ENCODE assay signal across 15 mouse cellular contexts in the genomic region with DNA sequence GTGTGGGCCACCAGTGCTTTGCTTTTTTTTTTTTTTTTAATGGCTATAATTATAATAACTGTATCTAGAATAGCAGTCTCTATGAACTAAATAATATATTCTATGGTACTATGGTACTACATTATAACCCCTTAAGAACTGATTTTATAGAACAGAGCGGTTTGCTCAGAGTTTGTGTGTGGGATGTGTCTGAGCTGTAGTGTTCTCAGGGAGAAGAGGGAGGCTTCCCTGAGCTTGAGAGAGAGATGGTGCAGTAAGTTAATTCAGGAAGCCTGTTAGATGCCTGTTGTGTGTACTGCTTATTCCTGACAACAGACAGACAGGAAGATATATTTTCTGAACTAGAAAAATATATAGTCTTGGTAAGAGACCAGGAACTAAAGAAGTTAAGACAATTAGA. TPM values are rescaled to one million over a fixed set of nuclear protein-coding genes. Genes with fewer than 3 reads are reported as not detected.
"Had no signal": no experiment of that assay in that cellular context is flagged by ENCODE, and none has a peak within 500 bp of the region (broad histone marks: within the 10 kb centered on the region; RNA-seq: fewer than 3 reads in every experiment).

No protein-coding gene starts in this region.

- H3K9ac ChIP-seq: lung, embryonic 14.5 days; midbrain, embryonic 13.5 days; midbrain, embryonic 15.5 days; neural tube, embryonic 12.5 days; stomach, embryonic 15.5 days had no signal

- ATAC-seq: midbrain, embryonic 15.5 days had no signal

- DNase-seq: lung, postnatal 14 days; thymus, adult 2 months; thymus, postnatal 25 days; thymus, postnatal 4 days had no signal

- H3K9me3 ChIP-seq: megakaryocyte, embryonic 14.5 days; midbrain, embryonic 13.5 days; midbrain, embryonic 15.5 days; neural tube, embryonic 12.5 days; stomach, embryonic 15.5 days had no signal

- H3K4me3 ChIP-seq: megakaryocyte, embryonic 14.5 days; midbrain, embryonic 13.5 days; midbrain, embryonic 15.5 days; neural tube, embryonic 12.5 days; stomach, embryonic 15.5 days had no signal

- H3K4me2 ChIP-seq: lung, embryonic 14.5 days; midbrain, embryonic 13.5 days; midbrain, embryonic 15.5 days; neural tube, embryonic 12.5 days; stomach, embryonic 15.5 days had no signal

- H3K4me1 ChIP-seq: megakaryocyte, embryonic 14.5 days had no signal

- H3K27me3 ChIP-seq: midbrain, embryonic 15.5 days; neural tube, embryonic 12.5 days; stomach, embryonic 15.5 days had no signal

- H3K36me3 ChIP-seq: midbrain, embryonic 13.5 days; midbrain, embryonic 15.5 days; neural tube, embryonic 12.5 days; stomach, embryonic 15.5 days had no signal

- H3K27ac ChIP-seq: macrophage; midbrain, embryonic 15.5 days; neural tube, embryonic 12.5 days; stomach, embryonic 15.5 days; stomach, postnatal 0 days had no signal

RNA-seq across cellular contexts. Expression of gene Prtg, which starts 28.3 kb away (rescaled TPM):
- total RNA-seq: megakaryocyte progenitor cell, adult 5-6 weeks; monocyte, adult 5-6 weeks; neutrophil, adult 5-6 weeks had no signal
- polyA plus RNA-seq: macrophage had no signal
